Mouse (Mus musculus) liver, embryonic 13.5 days (tissue): ENCODE data around the gene Arfgap3. TPM values are rescaled to one million over a fixed set of nuclear protein-coding genes. Genes with fewer than 3 reads are reported as not detected.

Experiments used
- ATAC-seq: fragments of 200-750 bp; cut with Nextera tagmentation; 2 replicates; pipeline ENCODE4 v1.8.0; 2017; ENCODE audit warnings: low read depth, mild to moderate bottlenecking, moderate number of reproducible peaks, moderate library complexity
- DNase-seq: peaks from one replicate; pipeline ENCODE4 v3.0.0; 2022
- H3K27ac ChIP-seq: fragments of 300-500 bp; sonication (generic); 2 replicates; pipeline ENCODE4 v1.5.1; 2015; ENCODE audit warnings: moderate library complexity, mild to moderate bottlenecking, inconsistent platforms
- H3K27me3 ChIP-seq: fragments of 300-500 bp; sonication (generic); 2 replicates; pipeline ENCODE4 v1.6.1; 2015; ENCODE audit warnings: mild to moderate bottlenecking, inconsistent platforms
- H3K36me3 ChIP-seq: fragments of 300-500 bp; sonication (generic); 2 replicates; pipeline ENCODE4 v1.6.1; 2015; ENCODE audit warnings: mild to moderate bottlenecking, inconsistent platforms
- H3K4me1 ChIP-seq: fragments of 300-500 bp; sonication (generic); replicated peaks from 2 replicates; pipeline ENCODE4 v1.6.1; 2015; ENCODE audit warnings: inconsistent platforms
- H3K4me2 ChIP-seq: fragments of 300-500 bp; sonication (generic); 2 replicates; pipeline ENCODE4 v1.6.1; 2015; ENCODE audit warnings: inconsistent platforms, mild to moderate bottlenecking, moderate library complexity
- H3K4me3 ChIP-seq: fragments of 300-500 bp; sonication (generic); replicated peaks from 2 replicates; pipeline ENCODE4 v1.5.1; 2015; ENCODE audit warnings: mild to moderate bottlenecking, inconsistent platforms
- H3K9ac ChIP-seq: fragments of 300-500 bp; sonication (generic); 2 replicates; pipeline ENCODE4 v1.6.1; 2015; ENCODE audit warnings: mild to moderate bottlenecking, inconsistent platforms
- H3K9me3 ChIP-seq: fragments of 300-500 bp; sonication (generic); replicated peaks from 2 replicates; pipeline ENCODE4 v1.6.1; 2016; ENCODE audit warnings: inconsistent platforms
- WGBS: fragments of 180-500 bp; shearing (Covaris S2); methylation state at CpG from one replicate; pipeline ENCODE4 v1.1.7; 2015; ENCODE audit not compliant: insufficient replicate concordance; 5-methylcytosine and 5-hydroxymethylcytosine counted together
- polyA plus RNA-seq: library from polyadenylated mRNA; unstranded; fragments of >200 nt; fragmentation: Nextera tagmentation; extraction: Ambion mirVana; gene quantifications from 2 replicates; pipeline ENCODE4 v1.2.1, GENCODE M21; 2015

Arfgap3 gene
- polyA plus RNA-seq, 1 experiment from 2014 or later = 15.2 TPM

DNA sequence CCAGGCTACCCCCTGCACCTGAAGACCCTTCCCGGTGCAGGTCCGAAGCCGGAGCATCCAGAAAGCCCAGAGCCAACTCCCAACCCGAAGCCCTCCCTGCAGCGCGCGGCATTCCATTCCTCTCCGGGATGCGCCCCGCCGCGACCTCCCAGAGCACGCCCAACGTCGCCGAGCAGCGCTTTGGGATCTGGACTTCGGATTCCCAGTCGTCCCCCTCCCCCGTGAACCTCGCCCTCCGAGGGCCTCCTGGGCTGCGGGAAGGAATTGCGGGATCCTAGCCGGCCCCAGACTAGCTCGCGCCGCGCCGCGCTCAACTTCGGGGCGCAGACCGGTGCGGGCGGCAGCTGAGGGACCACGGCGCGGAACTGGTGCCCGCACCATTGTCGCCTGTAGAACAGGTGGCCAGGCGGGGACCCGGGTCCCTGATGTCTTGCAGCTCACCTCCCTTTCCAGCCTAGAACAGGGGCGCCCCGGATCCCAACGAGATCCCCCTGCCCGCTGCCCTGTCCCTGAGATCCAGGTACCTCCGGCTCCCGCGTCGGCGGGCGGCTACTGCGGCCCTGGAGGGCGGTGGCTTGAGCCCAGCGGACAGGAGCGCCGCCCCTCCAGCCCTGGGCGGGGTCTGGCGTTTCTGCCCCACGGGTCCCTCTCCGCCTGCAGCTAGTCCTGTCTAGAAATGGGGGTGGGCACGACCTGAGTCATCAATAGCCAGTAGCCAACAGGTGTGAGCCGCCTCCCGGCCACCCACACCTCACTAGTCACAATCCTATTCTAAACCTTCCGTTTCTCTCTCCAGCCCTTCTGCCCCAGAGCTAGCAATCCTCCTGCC is 98.7 kb downstream of the Arfgap3 start, which contains the start of gene A4galt:
A4galt (minus strand) TSS at position 599 of the 829 bp plus-strand sequence.
- 2% methylated on average over 52 of the region's 66 CpGs for WGBS
- H3K4me1 ChIP-seq = peaks cover 23% of the 10 kb centered on the region
- peak within 1 kb of the TSS; percentile 46 for H3K4me3 ChIP-seq
- H3K4me2 ChIP-seq = peak within 1 kb of the TSS; percentile 63
- H3K27ac ChIP-seq = no peak within 1 kb of the TSS
- no peaks in the 10 kb centered on the region for H3K9me3 ChIP-seq
- peaks cover 59% of the 10 kb centered on the region for H3K27me3 ChIP-seq
- DNase-seq = no peak
- no peak for ATAC-seq
- H3K36me3 ChIP-seq = no peaks in the 10 kb centered on the region
- H3K9ac ChIP-seq = 0 out of 2 replicates have a peak within 1 kb of the TSS, but pooled peaks have one; percentile 41

DNA sequence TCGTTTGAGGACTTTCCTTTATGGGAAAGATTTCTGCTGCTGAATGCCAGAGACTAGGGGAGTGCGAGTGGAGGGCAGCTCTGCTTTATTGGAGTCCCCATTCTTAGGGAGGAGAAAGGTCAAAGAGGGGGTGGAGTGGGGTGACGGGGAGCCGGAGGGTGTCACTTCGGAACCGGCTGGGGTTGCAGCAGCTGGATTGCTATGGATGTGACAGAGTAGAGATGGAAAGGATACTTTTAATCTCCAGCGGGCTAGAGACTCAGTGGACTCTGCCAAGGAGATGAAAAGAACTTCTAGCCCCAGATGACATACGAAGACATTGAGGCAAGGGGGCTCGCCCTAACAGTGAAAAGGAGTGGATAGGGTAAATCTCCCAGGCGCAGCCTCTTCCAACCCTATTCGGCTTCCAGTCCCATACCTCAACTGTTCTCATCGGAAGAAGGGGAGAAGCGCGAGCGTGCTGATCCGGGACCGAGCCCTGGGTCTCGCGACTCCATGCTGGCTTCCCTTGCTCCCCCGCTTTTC is 99.3 kb downstream of the Arfgap3 start:
- Histone ChIP-seq H3K36me3 (no peaks in the 10 kb centered on the region), H3K4me3 (peak overlapping the region; percentile 46), H3K9me3 (no peaks in the 10 kb centered on the region), H3K27ac (no peak overlapping the region), H3K27me3 (peaks cover 59% of the 10 kb centered on the region), H3K4me2 (peak overlapping the region; percentile 63), H3K9ac (no peak overlapping the region), H3K4me1 (peaks cover 23% of the 10 kb centered on the region)
- WGBS = 6% methylated on average over 20 of the region's 20 CpGs
- no peak for DNase-seq
- no peak for ATAC-seq

Other genes with a start within 250 kb of the Arfgap3 start
- 35.6 and 40.9 TPM in 2 replicates for gene Rrp7a, start 227.4 kb downstream of the Arfgap3 start, polyA plus RNA-seq
- 65.0 and 69.6 TPM in 2 replicates for gene Poldip3, start 200.9 kb downstream of the Arfgap3 start, polyA plus RNA-seq
- 110 and 147 TPM in 2 replicates for gene Cyb5r3, start 177.7 kb downstream of the Arfgap3 start, polyA plus RNA-seq
- gene A4galt, start 98.5 kb downstream of the Arfgap3 start, polyA plus RNA-seq = 0.05 and 0.07 TPM in 2 replicates
- gene Pacsin2, start 114.4 kb upstream of the Arfgap3 start, polyA plus RNA-seq = 45.0 and 58.2 TPM in 2 replicates
- gene Ttll1, start 160.6 kb upstream of the Arfgap3 start, polyA plus RNA-seq = 7.2 and 7.4 TPM in 2 replicates
- gene Bik, start 176.6 kb upstream of the Arfgap3 start, polyA plus RNA-seq = 1.1 and 1.5 TPM in 2 replicates
- gene Tspo, start 213.3 kb upstream of the Arfgap3 start, polyA plus RNA-seq = 186 and 227 TPM in 2 replicates
- 18.1 and 21.0 TPM in 2 replicates for gene Mcat, start 213.5 kb upstream of the Arfgap3 start, polyA plus RNA-seq
- gene Ttll12, start 244.9 kb upstream of the Arfgap3 start, polyA plus RNA-seq = 47.2 and 53.2 TPM in 2 replicates